Mouse (Mus musculus) heart, postnatal 14 days (tissue): ENCODE measurements around the gene Rxra. TPM values are rescaled to one million over a fixed set of nuclear protein-coding genes. Genes with fewer than 3 reads are reported as not detected.

ENCODE experiments used
- DNase-seq, 2 experiments: peaks; one replicate each; pipeline ENCODE4 v3.0.0; 2021 to 2022
- intact Hi-C: fragments of 180-260 bp; cut with DNase I; formaldehyde crosslinking; loops from one replicate; pipeline ENCODE4 v1.15.1; 2025
- long read RNA-seq, 2 experiments: library from polyadenylated mRNA; stranded (forward); transcript quantifications; one replicate each; pipeline ENCODE4 v2.0.0; 2021
- total RNA-seq, 2 experiments: library from RNA; stranded (reverse); gene quantifications; 2 replicates each; pipeline ENCODE4 v1.2.3; 2021

Gene Rxra
- total RNA-seq: 10 to 100 TPM; 38.8 to 42.2 TPM
- long read RNA-seq, experiment 1, full-length matches to known transcripts: 7 of 17 reads
- long read RNA-seq, experiment 1, partial matches to known transcripts: 10 of 17 reads
- long read RNA-seq, experiment 1, other reads (novel, unspliced or antisense): 0 of 17 reads
- long read RNA-seq, experiment 2, full-length matches to known transcripts: 9 of 24 reads
- long read RNA-seq, experiment 2, partial matches to known transcripts: 4 of 24 reads
- long read RNA-seq, experiment 2, other reads (novel, unspliced or antisense): 11 of 24 reads

DNA sequence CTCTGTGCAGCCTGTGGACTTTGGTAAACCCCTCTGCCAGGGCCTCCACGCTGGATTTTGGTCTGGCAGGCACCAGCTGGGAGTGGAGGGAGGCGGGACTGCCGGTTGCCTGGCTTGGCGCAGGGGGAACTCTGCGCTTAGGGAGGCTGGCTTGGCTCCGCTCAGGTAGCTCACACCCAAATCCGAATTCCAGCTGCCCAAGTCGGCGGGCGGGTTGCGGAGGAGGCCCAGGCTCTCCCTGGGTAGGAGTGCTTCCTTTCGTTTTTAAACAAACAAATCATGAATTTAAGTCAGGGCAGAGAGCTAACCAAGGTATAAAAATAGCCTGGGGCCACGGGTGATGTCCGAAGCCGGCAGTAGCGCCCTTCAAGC lies at the start of gene Rxra:
TSS of gene Rxra (plus strand) at position 335 of the 372 bp plus-strand sequence.
- intact Hi-C loops: loop anchor here (5.0 kb wide), 1 partner anchor 124 kb away; no protein-coding TSS in a partner anchor
- DNase-seq: peak; percentile 69 to 73

DNA sequence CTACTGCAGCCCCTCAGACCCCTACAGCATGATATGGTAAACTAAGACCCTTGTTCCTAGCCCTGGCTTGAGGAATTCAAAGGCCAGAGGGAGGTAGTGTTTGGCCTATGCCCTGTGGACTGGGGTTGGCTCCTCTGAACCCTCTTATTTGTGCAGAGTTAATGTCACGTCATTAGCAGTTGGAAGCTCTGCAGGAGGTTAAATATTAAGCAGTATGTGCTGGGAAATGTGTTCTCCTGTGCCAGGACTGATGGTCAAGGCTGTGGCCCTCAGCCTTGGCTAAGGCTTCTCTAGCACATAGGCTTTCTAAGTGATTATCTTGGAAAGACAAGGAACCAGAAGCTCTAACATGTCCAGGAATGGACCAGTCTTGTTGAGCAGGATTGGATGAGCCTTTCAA lies 49.6 kb upstream of the Rxra start:
- intact Hi-C loops: no loop called here
- no peak for DNase-seq

GRCm38 (mm10) chr2:27630601-27631285 lies 45.5 kb upstream of the Rxra start:
- intact Hi-C loops: no loop called here
- DNase-seq: no peak

DNA sequence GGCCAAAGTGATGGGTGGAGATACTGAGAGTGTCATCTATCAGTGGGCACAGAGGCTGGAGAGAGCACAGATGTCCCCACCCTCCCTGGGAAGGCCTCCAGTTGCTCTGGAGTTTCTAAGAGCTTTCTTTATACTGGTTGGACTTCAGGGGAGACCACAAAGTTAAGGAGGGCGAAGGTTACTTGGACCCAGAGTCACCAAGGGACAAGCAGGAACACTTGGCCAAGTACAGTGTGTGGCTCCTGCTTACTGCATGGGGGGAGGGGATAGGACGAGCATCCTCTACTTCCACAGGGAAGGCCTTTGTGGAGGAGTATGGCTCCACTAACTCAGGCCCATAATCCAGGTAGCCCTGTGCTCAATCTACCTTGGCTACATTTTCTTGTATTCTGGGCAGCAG lies 42.8 kb upstream of the Rxra start:
- intact Hi-C loops: no loop called here

GRCm38 (mm10) chr2:27634018-27634417 lies 42.2 kb upstream of the Rxra start:
- DNase-seq: no peak

More for the DNA sequence above, 42.8 kb upstream of the Rxra start:
- DNase-seq: no peak

GRCm38 (mm10) chr2:27635147-27635738 lies 41.0 kb upstream of the Rxra start:
- no peak for DNase-seq
- intact Hi-C loops: no loop called here

More at GRCm38 (mm10) chr2:27634018-27634417, 42.2 kb upstream of the Rxra start:
- intact Hi-C loops: no loop called here

DNA sequence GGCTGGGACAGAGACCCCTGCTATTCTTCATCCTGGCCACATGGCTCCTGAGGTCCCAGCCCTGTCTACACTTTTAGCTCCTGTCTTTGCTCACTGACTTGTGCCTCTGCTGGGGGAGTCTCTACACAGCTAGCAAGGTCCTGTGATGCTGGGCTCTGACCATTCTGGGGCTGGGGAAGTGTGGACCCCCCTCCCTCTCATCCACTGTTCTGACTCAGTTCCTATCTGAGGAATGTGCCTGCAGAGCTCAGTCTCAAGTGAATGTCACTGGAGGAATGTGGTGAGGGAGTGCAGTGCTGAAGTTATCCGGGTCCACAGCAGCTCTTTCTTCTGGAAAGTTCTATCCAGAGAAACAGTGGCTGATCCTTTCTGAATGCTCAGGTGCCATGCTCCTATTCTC lies 39.4 kb upstream of the Rxra start:
- no peak for DNase-seq
- intact Hi-C loops: no loop called here

DNA sequence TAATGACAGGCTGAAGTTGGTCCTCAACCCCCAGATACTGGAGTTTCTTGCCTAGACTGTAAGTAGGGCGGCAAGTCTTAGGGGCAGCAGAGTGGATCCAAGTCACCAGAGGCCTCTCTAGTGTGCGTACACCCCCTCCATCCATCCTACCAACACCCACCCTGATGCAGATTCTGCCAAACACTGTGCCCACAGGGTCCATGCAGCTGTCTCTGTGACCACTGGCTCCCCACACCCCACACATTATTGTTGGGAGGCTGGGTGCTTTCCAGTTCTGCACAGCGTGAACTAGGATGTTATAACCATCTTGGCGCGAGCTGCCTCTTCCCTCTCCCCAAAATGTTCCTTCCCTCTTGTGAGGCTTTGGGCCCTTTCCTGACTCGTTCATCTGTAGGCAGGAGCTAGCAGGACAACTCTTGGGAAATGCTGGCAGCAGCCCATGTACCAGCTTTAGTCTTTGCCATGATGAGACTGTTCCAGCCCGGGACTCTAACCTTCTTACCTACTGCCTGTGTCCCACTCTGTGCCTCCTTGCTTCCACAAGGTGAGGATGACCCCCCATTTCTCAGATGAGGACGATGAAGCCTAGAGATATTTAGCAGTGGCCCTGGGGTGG lies 38.9 kb upstream of the Rxra start:
- intact Hi-C loops: no loop called here
- no peak for DNase-seq

GRCm38 (mm10) chr2:27639631-27640334 lies 36.5 kb upstream of the Rxra start:
- intact Hi-C loops: no loop called here
- DNase-seq: no peak

DNA sequence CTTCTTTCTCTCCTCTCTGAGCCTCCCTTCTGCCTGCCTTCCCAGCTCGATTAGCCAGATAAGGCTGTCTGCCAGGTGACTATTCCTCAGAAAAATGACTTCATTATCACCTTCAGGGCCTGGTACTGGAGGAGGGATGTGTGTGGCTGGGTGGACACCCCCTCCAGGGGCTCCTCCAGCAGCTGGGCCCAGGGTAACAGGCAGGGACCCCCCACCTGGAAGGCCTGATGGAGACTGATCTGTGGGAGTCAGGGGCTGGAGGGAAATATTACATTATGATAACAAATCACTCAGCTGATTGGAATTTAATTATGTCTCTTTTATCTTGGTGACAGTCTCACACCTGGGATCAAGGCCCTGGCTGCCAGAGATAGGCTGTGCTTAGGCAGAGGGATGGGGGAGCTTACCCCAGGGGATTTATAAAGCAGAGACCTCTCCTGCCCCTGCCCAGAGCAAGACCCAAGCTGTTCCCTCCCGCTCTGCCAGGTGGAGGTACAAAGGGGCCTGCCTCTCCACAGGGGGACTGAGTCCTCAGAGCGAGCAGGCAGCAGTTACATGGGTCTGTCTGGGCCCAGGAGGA lies 35.2 kb upstream of the Rxra start:
- intact Hi-C loops: no loop called here

GRCm38 (mm10) chr2:27644547-27645120 lies 31.6 kb upstream of the Rxra start:
- peak; percentile 30 to 46 for DNase-seq
- intact Hi-C loops: no loop called here

More for the DNA sequence above, 35.2 kb upstream of the Rxra start:
- no peak for DNase-seq

DNA sequence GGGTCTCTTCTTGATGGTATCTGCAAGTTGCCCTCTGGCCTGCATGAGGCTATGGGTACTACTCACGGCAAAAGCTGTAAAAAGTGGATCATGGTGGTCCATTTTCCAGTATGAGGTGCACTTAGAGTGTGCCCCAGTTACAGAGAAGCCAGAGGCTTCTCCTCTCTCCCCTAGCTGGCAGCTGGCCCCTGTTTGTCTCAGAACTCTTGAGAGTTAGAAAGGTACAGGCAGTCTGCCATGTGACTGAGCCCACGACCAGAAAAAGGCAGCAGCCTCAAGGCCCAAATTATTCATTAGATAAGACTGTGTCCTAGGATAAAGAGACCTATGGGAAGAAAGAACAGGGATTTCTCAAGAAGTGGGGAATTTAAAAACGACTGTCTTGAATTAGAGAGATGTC lies 30.8 kb upstream of the Rxra start:
- peak; percentile 19 to 25 for DNase-seq
- intact Hi-C loops: no loop called here

DNA sequence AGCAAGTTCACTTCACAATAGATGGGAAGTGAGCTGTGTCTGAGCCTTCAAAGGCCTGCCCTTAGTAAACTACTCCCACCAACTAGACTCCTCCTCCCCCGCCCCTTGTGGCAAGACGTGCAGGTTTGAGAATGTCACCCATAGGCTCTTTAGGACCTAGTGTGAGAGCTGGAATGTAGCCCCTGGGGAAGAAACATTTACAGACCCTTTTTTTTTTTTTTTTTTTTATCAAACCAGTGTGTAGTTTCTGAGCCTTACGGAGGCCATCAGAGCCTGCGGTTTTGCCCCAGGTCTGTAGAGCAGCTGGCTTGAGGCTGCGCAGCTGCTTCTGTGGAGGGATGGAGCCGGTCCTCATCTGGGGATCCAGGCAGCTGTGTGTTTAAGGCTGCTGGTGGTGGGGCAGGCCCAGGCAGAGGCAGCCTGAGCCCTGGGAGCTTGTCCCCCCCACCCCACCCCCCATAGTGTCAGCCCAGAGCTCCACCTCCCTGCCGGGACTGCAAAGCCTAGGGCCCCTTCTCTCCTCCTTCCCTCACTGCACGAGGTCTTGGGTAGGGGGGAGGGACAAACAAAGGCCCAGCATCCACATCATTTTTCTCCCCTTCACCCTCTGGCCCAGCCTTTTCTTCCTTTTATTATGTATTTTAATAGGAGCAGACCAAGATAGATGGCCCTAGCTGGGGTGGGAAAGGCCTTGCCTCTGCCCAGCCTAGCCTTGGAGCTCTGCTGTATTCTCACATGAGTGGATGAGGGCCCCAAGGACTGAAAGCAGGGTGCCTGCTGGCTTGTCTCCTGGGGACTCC lies 26.2 kb upstream of the Rxra start:
- intact Hi-C loops: no loop called here
- no peak for DNase-seq

DNA sequence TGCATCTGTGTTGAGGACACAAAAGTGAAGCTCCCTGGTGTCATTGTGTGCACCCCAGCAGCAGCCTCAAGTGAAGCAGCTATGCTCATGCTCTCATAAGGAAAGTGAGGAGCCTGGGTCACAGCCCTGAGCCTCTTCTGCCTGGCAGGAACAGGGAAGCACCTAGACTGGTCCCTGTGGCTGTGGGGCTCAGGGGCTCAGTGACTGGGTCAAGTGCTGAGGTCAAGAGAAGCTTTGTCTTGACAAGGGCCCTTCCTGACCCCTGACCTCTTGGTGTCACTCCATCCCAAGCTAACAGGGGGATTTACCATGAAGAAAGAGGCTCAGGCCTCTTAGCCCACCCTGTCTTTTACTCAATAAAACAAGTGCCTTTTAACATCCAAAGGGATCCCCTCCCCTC lies 25.2 kb upstream of the Rxra start:
- no peak for DNase-seq
- intact Hi-C loops: no loop called here

GRCm38 (mm10) chr2:27653496-27654030 lies 22.7 kb upstream of the Rxra start:
- peak in 1 of 2 experiments; percentile 52 for DNase-seq
- intact Hi-C loops: no loop called here

- intact Hi-C loops: no loop called here
- DNase-seq: no peak
Observed at GRCm38 (mm10) chr2:27654321-27655232, 21.7 kb upstream of the Rxra start.

- intact Hi-C loops: no loop called here
- no peak for DNase-seq
Observed at GRCm38 (mm10) chr2:27656576-27656975, 19.7 kb upstream of the Rxra start.

- intact Hi-C loops: no loop called here
Observed at GRCm38 (mm10) chr2:27665284-27665683, 11.0 kb upstream of the Rxra start.

More at GRCm38 (mm10) chr2:27665284-27665683, 11.0 kb upstream of the Rxra start:
- no peak for DNase-seq
